Mouse (Mus musculus): ENCODE measurements around the gene Galt. TPM values are rescaled to one million over a fixed set of nuclear protein-coding genes. Genes with fewer than 3 reads are reported as not detected.

Galt gene
- polyA plus RNA-seq (2015; fragmentation: Nextera tagmentation; extraction: Ambion mirVana): 41.4 and 45.5 TPM in 2 replicates

DNA sequence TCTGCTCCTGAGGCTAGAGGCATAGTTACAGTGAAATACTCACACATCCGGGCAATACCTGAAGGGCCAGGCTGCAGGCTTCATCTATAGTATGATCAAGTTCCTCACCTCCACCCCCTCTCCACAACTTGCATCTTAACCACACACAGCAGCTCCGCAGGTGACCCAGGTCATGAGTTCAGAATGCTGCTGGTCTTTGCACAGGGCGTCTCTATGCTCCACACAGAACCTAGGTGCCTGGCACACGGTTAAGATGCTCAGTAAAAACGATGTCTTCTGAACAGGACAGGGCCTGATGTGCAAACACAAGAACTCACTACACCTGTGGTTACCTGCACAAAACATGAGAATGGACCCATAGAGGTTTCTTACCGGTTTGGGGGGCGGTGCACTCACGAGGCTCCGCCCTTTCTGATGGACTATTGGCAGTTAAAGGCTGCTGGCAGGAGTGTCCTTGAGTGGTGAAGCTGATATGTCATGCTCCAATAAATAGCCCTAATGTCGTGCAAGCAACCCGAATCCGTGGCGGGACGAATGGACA is at the start of gene Galt:
Gene Galt, plus strand, starts transcription at position 432 of the 541 bp plus-strand sequence.
- Histone ChIP-seq H3K27me3 (no peaks in the 10 kb centered on the region), H3K4me1 (peaks cover 20% of the 10 kb centered on the region), H3K27ac (replicated peaks) (peak within 1 kb of the TSS; percentile 91), H3K4me3 (replicated peaks) (peak within 1 kb of the TSS; percentile 86), H3K4me2 (replicated peaks) (peak within 1 kb of the TSS; percentile 91), H3K36me3 (peaks cover 13% of the 10 kb centered on the region; the same call in 1 of the 2 replicates), H3K9me3 (replicated peaks) (no peaks in the 10 kb centered on the region), H3K9ac (peak within 1 kb of the TSS; percentile 79)
- 11% methylated on average over 14 of the region's 14 CpGs for WGBS
- 0 out of 2 replicates have a peak, but pooled peaks have one; percentile 21 for ATAC-seq (ENCODE audit: insufficient number of reproducible peaks, low FRiP score, low TSS enrichment, low read depth)

DNA sequence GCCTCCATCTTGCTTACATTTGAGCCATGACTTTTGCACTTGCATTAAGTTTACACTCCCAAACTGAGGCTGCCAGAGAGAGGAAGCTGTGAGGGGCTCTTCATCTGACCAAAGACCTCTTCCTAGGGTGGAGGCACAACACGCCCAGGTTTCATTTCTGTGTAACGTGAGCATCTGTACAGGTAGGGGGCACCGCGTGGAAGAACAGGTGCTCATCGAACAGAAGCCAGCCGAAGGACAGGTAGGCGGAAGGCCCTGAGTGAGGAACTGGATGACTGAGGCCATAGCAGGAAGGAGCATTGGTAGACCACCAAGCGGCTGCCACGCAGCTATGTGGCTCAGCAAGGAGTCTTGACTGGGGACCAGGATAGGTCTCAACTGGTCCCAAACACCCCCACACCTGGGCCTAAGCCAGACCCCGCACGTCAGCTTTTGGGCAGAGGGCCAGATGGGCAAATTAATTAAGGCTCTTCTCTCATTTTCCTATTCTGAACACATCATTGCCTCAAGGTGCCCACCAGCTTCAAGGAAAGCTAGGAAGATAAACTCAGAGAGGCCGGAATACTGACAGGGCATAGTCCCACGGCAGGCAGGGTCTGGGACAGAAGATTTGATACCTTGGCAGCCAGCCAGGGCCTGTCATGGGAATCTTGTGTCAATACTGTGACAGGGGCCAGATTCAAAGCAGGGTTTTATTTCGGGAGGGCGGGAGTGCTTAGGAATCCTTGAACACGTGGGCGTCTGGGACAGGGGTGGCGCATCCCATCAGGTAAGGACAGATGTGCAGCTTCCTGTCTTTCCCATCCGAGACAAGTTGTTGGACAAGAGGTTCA is 48.9 kb upstream of the Galt start:
- Histone ChIP-seq H3K9ac (no peak overlapping the region), H3K9me3 (replicated peaks) (no peaks in the 10 kb centered on the region), H3K4me1 (peaks cover 42% of the 10 kb centered on the region), H3K4me2 (replicated peaks) (0 out of 2 replicates have a peak overlapping the region, but pooled peaks have one; percentile 1), H3K27me3 (peaks cover 10% of the 10 kb centered on the region; the same call in 1 of the 2 replicates), H3K27ac (replicated peaks) (peak overlapping the region; percentile 44; the same call in 1 of the 2 replicates), H3K4me3 (replicated peaks) (no peak overlapping the region), H3K36me3 (no peaks in the 10 kb centered on the region)
- WGBS: 44% methylated on average over 19 of the region's 19 CpGs
- ATAC-seq (ENCODE audit: insufficient number of reproducible peaks, low FRiP score, low TSS enrichment, low read depth): no peak

DNA sequence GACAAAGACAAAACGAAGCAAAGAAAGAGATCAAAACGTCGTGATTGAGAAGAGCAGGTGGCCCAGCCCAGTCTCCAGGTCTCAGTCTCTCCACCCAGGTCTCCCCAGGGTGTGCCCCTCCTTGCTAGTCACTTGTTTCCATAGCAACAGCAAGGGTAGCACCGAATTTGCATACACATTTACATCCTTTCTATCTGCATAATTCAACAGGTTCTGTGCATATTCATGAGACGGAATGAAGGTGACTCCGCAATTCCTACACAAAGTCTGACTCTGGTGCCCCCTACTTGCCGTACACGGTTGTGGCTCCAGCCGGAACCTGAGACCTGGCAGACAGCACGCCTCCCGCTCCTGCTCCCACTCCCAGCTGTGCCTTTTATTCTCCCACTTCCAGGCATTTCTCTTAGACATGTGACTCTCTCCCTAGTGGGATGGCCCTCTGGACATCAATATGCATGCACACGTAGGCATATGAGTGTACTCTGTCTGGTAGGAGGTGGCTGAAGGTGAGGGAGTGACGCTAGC is 48.0 kb upstream of the Galt start:
- ATAC-seq (ENCODE audit: insufficient number of reproducible peaks, low FRiP score, low TSS enrichment, low read depth): peak; percentile 36
- Histone ChIP-seq H3K27ac (replicated peaks) (no peak overlapping the region), H3K9ac (no peak overlapping the region), H3K36me3 (no peaks in the 10 kb centered on the region), H3K9me3 (replicated peaks) (no peaks in the 10 kb centered on the region), H3K4me3 (replicated peaks) (no peak overlapping the region), H3K4me1 (peaks cover 51% of the 10 kb centered on the region), H3K4me2 (replicated peaks) (peak overlapping the region; percentile 1; the same call in 1 of the 2 replicates), H3K27me3 (peaks cover 10% of the 10 kb centered on the region; the same call in 1 of the 2 replicates)
- 4% methylated on average over 13 of the region's 13 CpGs for WGBS

DNA sequence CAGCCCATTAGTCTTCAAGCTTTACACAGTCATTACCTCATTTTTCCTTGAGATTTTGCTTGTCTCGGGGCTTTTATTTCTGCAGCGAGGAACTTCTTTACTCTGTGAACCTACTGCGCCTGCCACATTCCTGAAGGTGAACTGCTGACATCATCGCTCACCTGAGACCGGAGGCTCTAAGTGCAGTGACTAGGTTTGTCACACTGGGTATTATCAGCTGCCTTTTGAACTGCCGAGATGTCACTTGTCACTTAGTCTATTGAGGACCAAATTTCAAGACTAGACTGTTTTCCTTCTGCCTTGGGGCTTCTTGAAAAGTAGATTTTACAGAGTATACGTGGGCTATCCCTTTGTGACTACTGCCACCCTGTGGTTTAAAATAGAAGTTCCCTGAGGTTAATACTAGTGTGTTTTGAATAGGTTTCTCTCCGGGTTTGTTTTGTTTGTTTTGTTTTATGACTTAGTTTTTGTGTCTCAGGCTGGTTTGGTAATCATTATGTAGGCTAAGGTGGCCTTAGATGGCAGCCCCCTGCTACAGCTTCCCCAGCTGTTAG is 46.8 kb upstream of the Galt start:
- no peak overlapping the region for H3K27ac ChIP-seq (replicated peaks)
- peaks cover 60% of the 10 kb centered on the region for H3K4me1 ChIP-seq
- H3K4me3 ChIP-seq (replicated peaks): no peak overlapping the region
- H3K9me3 ChIP-seq (replicated peaks): no peaks in the 10 kb centered on the region
- peaks cover 10% of the 10 kb centered on the region; the same call in 1 of the 2 replicates for H3K27me3 ChIP-seq
- H3K36me3 ChIP-seq: no peaks in the 10 kb centered on the region
- H3K4me2 ChIP-seq (replicated peaks): no peak overlapping the region
- no peak overlapping the region for H3K9ac ChIP-seq
- WGBS: 29% methylated on average over 8 of the region's 8 CpGs
- no peak for ATAC-seq (ENCODE audit: insufficient number of reproducible peaks, low FRiP score, low TSS enrichment, low read depth)

DNA sequence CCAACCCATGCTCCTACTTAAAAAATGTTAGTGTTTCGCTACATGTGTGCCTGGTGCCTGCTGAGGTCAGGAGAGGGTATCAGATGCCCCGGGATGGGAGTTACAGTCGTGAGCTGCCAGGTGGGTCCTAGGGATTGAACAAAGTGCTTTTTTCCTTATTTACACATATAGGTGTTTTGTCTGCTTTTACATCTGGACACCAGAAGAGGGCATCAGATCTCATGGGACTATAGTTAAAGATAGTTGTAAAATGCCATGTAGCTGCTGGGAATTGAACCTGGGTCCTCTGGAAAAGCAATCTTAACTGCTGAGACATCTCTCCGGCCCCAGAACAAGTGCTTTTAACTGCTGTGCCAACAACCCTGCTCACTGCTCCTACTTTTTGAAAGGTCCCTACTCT is 44.8 kb upstream of the Galt start:
- ATAC-seq (ENCODE audit: insufficient number of reproducible peaks, low FRiP score, low TSS enrichment, low read depth): no peak
- 66% methylated on average over 4 of the region's 4 CpGs for WGBS

DNA sequence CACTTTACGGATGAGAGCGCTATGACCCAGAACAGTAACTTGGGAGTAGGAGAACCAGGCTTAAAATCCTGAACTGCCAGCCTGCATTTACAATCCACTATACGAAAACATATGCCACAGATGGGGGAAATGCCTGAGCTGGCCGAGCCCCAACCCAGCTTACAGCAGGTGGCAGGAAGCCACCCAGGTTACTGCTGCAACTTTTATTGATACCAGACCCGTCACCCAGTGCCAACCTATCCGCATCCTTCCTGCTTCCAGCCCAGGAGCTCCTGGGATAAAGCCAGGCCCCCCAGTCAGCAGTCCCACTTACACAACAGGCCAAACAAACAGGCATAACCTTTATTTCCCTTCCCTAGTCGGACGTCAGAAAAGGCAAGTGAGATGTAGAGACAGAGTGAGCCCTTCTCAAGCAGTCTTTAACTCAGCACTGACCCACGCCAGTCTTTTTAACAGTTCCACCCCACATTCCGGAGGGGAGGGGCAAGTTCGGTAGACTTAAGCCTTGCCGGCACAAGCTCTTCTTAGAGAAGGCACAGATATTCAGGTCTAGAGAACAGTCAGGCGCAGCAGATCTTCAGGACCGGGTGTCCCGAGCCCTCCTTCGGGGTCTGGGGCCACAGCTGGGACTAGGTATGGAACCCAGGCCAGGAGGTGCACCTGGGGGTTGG is 43.2 kb upstream of the Galt start:
- Histone ChIP-seq H3K27me3 (no peaks in the 10 kb centered on the region), H3K27ac (replicated peaks) (no peak overlapping the region; the same call in 1 of the 2 replicates), H3K4me2 (replicated peaks) (peak overlapping the region; percentile 92), H3K36me3 (peaks cover 4% of the 10 kb centered on the region; the same call in 1 of the 2 replicates), H3K4me1 (peaks cover 51% of the 10 kb centered on the region), H3K4me3 (replicated peaks) (peak overlapping the region; percentile 81), H3K9ac (peak overlapping the region; percentile 96), H3K9me3 (replicated peaks) (no peaks in the 10 kb centered on the region)
- ATAC-seq (ENCODE audit: insufficient number of reproducible peaks, low FRiP score, low TSS enrichment, low read depth): no peak
- WGBS: 56% methylated on average over 16 of the region's 16 CpGs

More for the DNA sequence above, 44.8 kb upstream of the Galt start:
- Histone ChIP-seq H3K4me1 (peaks cover 58% of the 10 kb centered on the region), H3K27ac (replicated peaks) (no peak overlapping the region), H3K36me3 (no peaks in the 10 kb centered on the region), H3K4me2 (replicated peaks) (no peak overlapping the region), H3K9ac (no peak overlapping the region), H3K27me3 (peaks cover 9% of the 10 kb centered on the region; the same call in 1 of the 2 replicates), H3K4me3 (replicated peaks) (no peak overlapping the region), H3K9me3 (replicated peaks) (no peaks in the 10 kb centered on the region)

DNA sequence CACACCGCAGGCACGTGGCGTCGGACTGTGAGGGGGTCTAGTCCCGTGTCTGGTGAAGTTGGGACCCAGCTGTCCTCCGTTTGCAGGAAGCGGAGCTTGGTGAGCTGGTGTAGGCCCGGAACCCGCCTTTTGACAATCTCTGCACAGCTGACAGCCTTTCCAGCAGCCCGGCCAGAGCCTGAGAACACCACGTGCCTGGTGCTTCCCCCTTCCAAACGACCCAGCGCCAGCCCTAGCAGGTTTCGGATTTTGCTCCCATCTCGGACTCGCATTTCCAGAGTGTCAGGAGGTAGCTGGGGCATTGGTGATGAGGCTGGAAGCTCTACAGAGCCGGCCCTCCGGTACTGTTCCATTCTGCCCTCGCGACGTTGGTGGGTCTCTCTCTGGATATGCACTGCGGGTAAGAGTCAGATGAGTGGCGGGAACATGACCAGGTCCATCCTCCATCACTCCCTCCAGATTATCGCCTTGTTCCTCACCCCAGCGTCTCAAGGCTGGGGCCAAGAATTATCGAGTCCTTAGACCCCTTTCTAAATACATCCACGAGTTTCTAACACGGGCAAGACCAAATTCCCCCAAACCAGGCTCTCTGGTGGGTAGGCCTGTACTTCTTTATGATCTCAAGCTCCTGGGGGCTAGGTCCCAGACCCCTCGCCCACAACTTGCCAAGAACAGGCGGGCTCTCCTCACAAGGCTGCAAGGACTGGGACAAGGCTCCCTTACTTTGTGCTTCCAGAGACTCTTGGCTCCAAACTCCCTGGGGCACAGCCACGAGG is 42.4 kb upstream of the Galt start:
- ATAC-seq (ENCODE audit: insufficient number of reproducible peaks, low FRiP score, low TSS enrichment, low read depth): no peak
- H3K27me3 ChIP-seq: no peaks in the 10 kb centered on the region
- H3K27ac ChIP-seq (replicated peaks): peak overlapping the region; percentile 69
- peaks cover 52% of the 10 kb centered on the region for H3K4me1 ChIP-seq
- no peaks in the 10 kb centered on the region for H3K9me3 ChIP-seq (replicated peaks)
- 34% methylated on average over 31 of the region's 31 CpGs for WGBS
- peak overlapping the region; percentile 92 for H3K4me2 ChIP-seq (replicated peaks)
- peak overlapping the region; percentile 81 for H3K4me3 ChIP-seq (replicated peaks)
- H3K9ac ChIP-seq: peak overlapping the region; percentile 96
- H3K36me3 ChIP-seq: peaks cover 12% of the 10 kb centered on the region; the same call in 1 of the 2 replicates

DNA sequence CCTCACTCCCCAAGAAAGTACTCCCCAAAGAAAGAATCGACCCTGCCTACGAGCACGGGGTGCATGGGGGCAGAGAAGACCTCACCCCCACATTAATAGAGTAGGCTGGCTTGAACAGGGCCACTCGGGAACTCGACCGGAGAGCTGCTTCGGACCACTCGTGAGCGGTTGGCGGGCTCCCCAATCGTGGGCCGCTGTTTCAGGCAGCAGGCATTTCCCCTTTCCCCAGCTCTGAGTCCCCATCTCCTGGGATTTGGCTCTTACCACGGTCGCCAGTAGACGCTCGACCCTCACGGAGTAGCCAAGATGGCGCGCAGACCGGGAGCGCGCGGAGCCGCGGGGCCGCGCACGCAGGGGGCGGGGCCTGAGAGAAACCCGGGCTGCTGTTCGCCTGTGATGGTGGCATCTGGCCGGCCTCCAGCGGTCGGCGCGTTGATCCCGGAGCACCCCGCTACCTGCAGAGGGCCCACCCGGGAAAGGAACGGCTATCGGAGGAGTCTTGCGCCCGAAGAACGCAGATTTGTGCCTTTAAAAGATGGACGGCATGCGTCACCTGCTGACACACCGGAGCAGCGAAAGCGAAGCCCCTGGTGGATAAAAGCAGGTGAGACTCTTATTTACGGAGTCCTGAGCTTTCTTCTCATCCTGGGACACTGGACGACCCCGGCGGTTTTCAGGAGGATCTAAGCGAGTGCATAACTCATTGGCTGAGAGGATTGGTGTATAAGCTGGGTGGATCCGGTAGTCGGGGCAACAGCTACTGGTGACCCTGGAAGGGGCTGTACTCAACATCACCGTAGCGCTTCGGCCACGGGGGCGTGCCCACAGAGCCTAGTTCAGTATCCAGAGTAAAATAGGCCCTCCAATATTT is 41.6 kb upstream of the Galt start, which contains the start of gene Rpp25l:
Gene Rpp25l, minus strand, starts transcription at position 338 of the 871 bp plus-strand sequence.
- peak within 1 kb of the TSS; percentile 69 for H3K27ac ChIP-seq (replicated peaks)
- ATAC-seq (ENCODE audit: insufficient number of reproducible peaks, low FRiP score, low TSS enrichment, low read depth): peak; percentile 26; the same call in 1 of the 2 replicates
- WGBS: 0% methylated on average over 61 of the region's 61 CpGs
- no peaks in the 10 kb centered on the region for H3K9me3 ChIP-seq (replicated peaks)
- H3K4me1 ChIP-seq: peaks cover 45% of the 10 kb centered on the region
- H3K4me2 ChIP-seq (replicated peaks): peak within 1 kb of the TSS; percentile 92
- peak within 1 kb of the TSS; percentile 81 for H3K4me3 ChIP-seq (replicated peaks)
- H3K27me3 ChIP-seq: no peaks in the 10 kb centered on the region
- H3K36me3 ChIP-seq: peaks cover 20% of the 10 kb centered on the region; the same call in 1 of the 2 replicates
- peak within 1 kb of the TSS; percentile 96 for H3K9ac ChIP-seq

DNA sequence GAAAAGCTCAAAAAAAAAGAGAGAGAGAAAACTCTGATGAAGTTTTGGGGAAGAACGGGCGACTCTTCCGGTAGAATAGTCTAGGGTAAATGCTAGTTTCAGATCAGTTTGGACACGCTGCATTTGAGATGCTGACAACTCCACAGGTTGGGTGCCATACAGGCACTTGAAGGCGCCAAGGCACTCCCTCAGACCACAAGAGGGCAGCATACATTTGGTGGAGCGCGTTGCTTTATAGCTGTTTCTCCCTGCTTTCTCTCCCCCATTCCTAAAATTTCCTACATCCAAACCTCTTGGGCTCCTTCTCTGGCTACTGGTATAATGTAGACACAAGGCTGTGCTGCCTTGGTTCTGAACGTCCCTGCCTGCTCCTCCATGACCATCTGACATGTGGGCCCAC is 40.8 kb upstream of the Galt start:
- 9% methylated on average over 8 of the region's 8 CpGs for WGBS
- Histone ChIP-seq H3K4me3 (replicated peaks) (peak overlapping the region; percentile 81), H3K4me2 (replicated peaks) (peak overlapping the region; percentile 92), H3K27ac (replicated peaks) (no peak overlapping the region), H3K36me3 (peaks cover 29% of the 10 kb centered on the region), H3K9me3 (replicated peaks) (no peaks in the 10 kb centered on the region), H3K27me3 (no peaks in the 10 kb centered on the region), H3K9ac (no peak overlapping the region), H3K4me1 (peaks cover 45% of the 10 kb centered on the region)
- no peak for ATAC-seq (ENCODE audit: insufficient number of reproducible peaks, low FRiP score, low TSS enrichment, low read depth)

Measured in embryonic facial prominence, embryonic 15.5 days (tissue).